21 mouse cellular contexts compared by ENCODE assay signal in the genomic region with DNA sequence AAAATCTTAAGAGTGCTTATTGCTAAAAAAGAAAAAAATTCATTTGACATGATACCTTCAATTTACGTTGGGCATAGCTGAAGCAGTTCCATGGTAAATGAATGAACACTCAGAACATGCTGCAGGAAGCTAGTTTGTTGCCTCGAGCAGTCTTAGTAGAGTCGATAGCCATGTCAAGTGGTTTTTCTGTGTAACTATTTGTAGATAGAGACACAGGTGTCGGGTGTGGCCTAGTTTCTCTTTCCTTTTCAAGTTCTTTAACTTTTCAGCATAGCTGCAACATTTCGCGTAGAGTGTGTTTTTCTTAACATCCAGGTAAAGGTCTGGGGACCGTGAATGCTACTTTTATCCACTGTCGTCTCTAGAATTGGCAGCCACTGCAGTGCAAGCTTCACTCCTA. TPM values are rescaled to one million over a fixed set of nuclear protein-coding genes. Genes with fewer than 3 reads are reported as not detected.
DNase-seq lines count a peak whose midpoint lies in the region; ATAC-seq lines count a peak whose summit lies in the region.
"Had no signal": no experiment of that assay in that cellular context is flagged by ENCODE, and none has a peak within 500 bp of the region (broad histone marks: within the 10 kb centered on the region; RNA-seq: fewer than 3 reads in every experiment).

No protein-coding gene starts in this region.

- H3K4me1 ChIP-seq in midbrain, embryonic 13.5 days (replicated peaks) = 0 out of 2 replicates have a peak, but pooled peaks cover 4% of the 10 kb centered on the region
- H3K4me1 ChIP-seq: forebrain, embryonic 12.5 days; heart, embryonic 13.5 days; hindbrain, embryonic 15.5 days had no signal

- 95% methylated on average over 8 of the region's 8 CpGs for WGBS in midbrain, embryonic 13.5 days

- no peak overlapping the region for H3K4me3 ChIP-seq in midbrain, embryonic 13.5 days (replicated peaks)
- H3K4me3 ChIP-seq: embryonic facial prominence, embryonic 13.5 days; forebrain, embryonic 12.5 days; heart, embryonic 13.5 days; hindbrain, embryonic 15.5 days had no signal

- no peaks in the 10 kb centered on the region for H3K9me3 ChIP-seq in midbrain, embryonic 13.5 days
- H3K9me3 ChIP-seq: embryonic facial prominence, embryonic 13.5 days; forebrain, embryonic 12.5 days; G1E; heart, embryonic 13.5 days; hindbrain, embryonic 15.5 days had no signal

- H3K9ac ChIP-seq in midbrain, embryonic 13.5 days (replicated peaks) = no peak overlapping the region
- H3K9ac ChIP-seq: embryonic facial prominence, embryonic 13.5 days; forebrain, embryonic 12.5 days; heart, embryonic 13.5 days; hindbrain, embryonic 15.5 days had no signal

- no peak overlapping the region for H3K27ac ChIP-seq in midbrain, embryonic 13.5 days
- H3K27ac ChIP-seq: embryonic facial prominence, embryonic 13.5 days; forebrain, embryonic 12.5 days; heart, embryonic 13.5 days; hindbrain, embryonic 15.5 days had no signal

- ATAC-seq in CD4-positive, CD25-positive, alpha-beta regulatory T cell, adult 4 months = peak; percentile 27
- no peak for ATAC-seq in midbrain, embryonic 13.5 days
- ATAC-seq: forebrain, embryonic 16.5 days had no signal

- no peaks in the 10 kb centered on the region for H3K36me3 ChIP-seq in midbrain, embryonic 13.5 days
- H3K36me3 ChIP-seq: embryonic facial prominence, embryonic 13.5 days; forebrain, embryonic 12.5 days; G1E; heart, embryonic 13.5 days; hindbrain, embryonic 15.5 days had no signal

- peak; percentile 44 for DNase-seq in CD4-positive helper T cell, adult 2 months (ENCODE audit: low read depth, low spot score)
- peak; percentile 67 for DNase-seq in induced T-regulatory cell, adult 2 months (ENCODE audit: low read depth)
- peak; percentile 34 for DNase-seq in thymus, postnatal 14 days
- no peak for DNase-seq in lung, postnatal 4 days
- DNase-seq in gastrocnemius, postnatal 25 days = no peak
- DNase-seq in adrenal gland, adult 18-20 months (ENCODE audit: low spot score in 2 of 2) = no peak
- DNase-seq: adrenal gland, postnatal 14 days; B cell, adult 2 months; cerebellum, adult 18-20 months; cerebellum, adult 9-11 months; cerebellum, postnatal 36 days; gastrocnemius, postnatal 10 days; heart, postnatal 36 days had no signal

- H3K27me3 ChIP-seq in midbrain, embryonic 13.5 days = no peaks in the 10 kb centered on the region
- H3K27me3 ChIP-seq: embryonic facial prominence, embryonic 13.5 days; forebrain, embryonic 12.5 days; heart, embryonic 13.5 days; hindbrain, embryonic 15.5 days had no signal

- H3K4me2 ChIP-seq in midbrain, embryonic 13.5 days (replicated peaks) = no peak overlapping the region
- H3K4me2 ChIP-seq: embryonic facial prominence, embryonic 13.5 days; forebrain, embryonic 12.5 days; heart, embryonic 13.5 days; hindbrain, embryonic 15.5 days had no signal

RNA-seq across cellular contexts. Expression of a gene that starts 53.5 kb away (rescaled TPM):
- polyA plus RNA-seq in CD4-positive, CD25-positive, alpha-beta regulatory T cell, adult 4 months (2017; shearing (Covaris generic)) = 10 to 100 TPM; 12.8 to 29.9 TPM
- total RNA-seq in gastrocnemius, postnatal 25 days (2021) = 10 to 100 TPM; 17.3 TPM
- total RNA-seq in adrenal gland, adult 18-20 months (2021) = 100 to 1,000 TPM in 1 of 2 experiments, 10 to 100 TPM in 1; 90.2 to 113 TPM
- 46.2 and 55.9 TPM in 2 replicates for polyA plus RNA-seq in midbrain, embryonic 13.5 days (2015; fragmentation: Nextera tagmentation; extraction: Ambion mirVana)

Comparison
In these comparisons a context has a peak if more than half of its experiments do, and no peak if none do; other contexts are left out.
1. DNase-seq: peak in CD4-positive helper T cell, adult 2 months (single experiment), induced T-regulatory cell, adult 2 months (single experiment) and thymus, postnatal 14 days (single experiment); none in lung, postnatal 4 days (0 of 2), gastrocnemius, postnatal 25 days (single experiment) and adrenal gland, adult 18-20 months (0 of 2).
2. RNA of a gene that starts 53.5 kb away (total RNA-seq): 90.2 to 113 TPM in adrenal gland, adult 18-20 months; 17.3 TPM in gastrocnemius, postnatal 25 days; every median in the first group is over 4 times any median in the second.